Mouse (Mus musculus) embryonic facial prominence, embryonic 14.5 days (tissue): ENCODE measurements around the gene Rhov. TPM values are rescaled to one million over a fixed set of nuclear protein-coding genes. Genes with fewer than 3 reads are reported as not detected.

ENCODE experiments used
- ATAC-seq: fragments of 200-750 bp; cut with Nextera tagmentation; 2 replicates; pipeline ENCODE4 v1.8.0; 2017; ENCODE audit warnings: low read depth, moderate number of reproducible peaks, moderate TSS enrichment
- DNase-seq: peaks from one replicate; pipeline ENCODE4 v3.0.0-alpha.2; 2015; ENCODE audit warnings: low spot score
- H3K27ac ChIP-seq: fragments of 300-500 bp; sonication (generic); replicated peaks from 2 replicates; pipeline ENCODE4 v1.5.1; 2014; ENCODE audit warnings: low read depth, mild to moderate bottlenecking, low read length, moderate library complexity
- H3K27me3 ChIP-seq: fragments of 300-500 bp; sonication (generic); replicated peaks from 2 replicates; pipeline ENCODE4 v1.6.1; 2014; ENCODE audit warnings: low read length; ENCODE audit not compliant: control insufficient read depth, insufficient read depth
- H3K36me3 ChIP-seq: fragments of 300-500 bp; sonication (generic); 2 replicates; pipeline ENCODE4 v1.6.1; 2014; ENCODE audit warnings: low read length, mixed read lengths; ENCODE audit not compliant: control insufficient read depth, insufficient read depth
- H3K4me1 ChIP-seq: fragments of 300-500 bp; sonication (generic); 2 replicates; pipeline ENCODE4 v1.6.1; 2014; ENCODE audit warnings: antibody characterized with exemption, low read length; ENCODE audit not compliant: control insufficient read depth, insufficient read depth
- H3K4me2 ChIP-seq: fragments of 300-500 bp; sonication (generic); 2 replicates; pipeline ENCODE4 v1.6.1; 2014; ENCODE audit warnings: low read depth, mild to moderate bottlenecking, low read length, moderate library complexity, mixed read lengths
- H3K4me3 ChIP-seq: fragments of 300-500 bp; sonication (generic); 2 replicates; pipeline ENCODE4 v1.5.1; 2014; ENCODE audit warnings: low read depth, mild to moderate bottlenecking, low read length
- H3K9ac ChIP-seq: fragments of 300-500 bp; sonication (generic); 2 replicates; pipeline ENCODE4 v1.6.1; 2014; ENCODE audit warnings: low read depth, mild to moderate bottlenecking, low read length, moderate library complexity, mixed read lengths
- H3K9me3 ChIP-seq: fragments of 300-500 bp; sonication (generic); 2 replicates; pipeline ENCODE4 v1.6.1; 2016; ENCODE audit warnings: low read length; ENCODE audit not compliant: control insufficient read depth
- WGBS: fragments of 180-500 bp; shearing (Covaris S2); extraction: QIAGEN DNeasy Blood & Tissue Kit; methylation state at CpG from one replicate; pipeline ENCODE4 v1.1.7; 2014; 5-methylcytosine and 5-hydroxymethylcytosine counted together
- polyA plus RNA-seq: library from polyadenylated mRNA; unstranded; fragments of >200 nt; fragmentation: Nextera tagmentation; extraction: Ambion mirVana; gene quantifications from 2 replicates; pipeline ENCODE4 v1.2.1, GENCODE M21; 2014

Rhov gene
- polyA plus RNA-seq, 1 experiment from 2014 or later, result 10.4 TPM

DNA sequence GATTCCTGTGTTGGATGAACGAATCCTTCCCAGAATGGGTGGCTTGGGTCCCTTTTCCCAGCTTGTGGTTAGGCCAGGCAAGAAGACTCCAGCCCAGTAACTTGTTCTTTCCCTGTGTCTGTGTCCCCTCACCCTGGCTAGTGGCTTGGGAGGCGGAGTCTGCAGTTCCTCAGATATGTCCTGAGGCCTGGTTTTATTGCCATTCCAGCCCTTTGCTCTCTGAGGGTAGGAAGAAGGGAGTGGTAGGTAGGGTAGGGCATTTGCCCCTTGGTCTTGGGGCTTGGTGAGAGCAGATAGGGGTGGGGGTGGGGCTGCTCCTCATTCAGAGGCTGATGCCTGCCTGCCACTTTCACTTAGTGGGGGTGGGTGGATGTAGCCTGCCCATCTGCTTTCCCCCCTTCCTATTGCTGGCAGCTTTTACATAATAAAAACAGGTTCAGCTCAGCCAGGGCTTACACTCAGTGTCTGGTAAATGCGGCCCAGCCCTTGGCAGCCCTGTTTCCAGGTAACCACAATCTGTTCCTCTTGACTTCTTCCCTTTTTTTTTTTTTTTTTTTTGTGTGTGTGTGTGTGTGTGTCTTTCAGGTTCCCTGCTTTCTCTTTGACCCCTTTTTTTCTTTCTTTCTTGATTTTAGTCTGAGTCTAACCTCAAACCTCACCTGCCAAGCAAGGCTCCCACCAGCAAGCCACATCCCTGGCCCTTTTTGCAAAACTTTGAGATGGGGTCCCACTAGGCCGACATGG is 30.8 kb downstream of the Rhov start:
- no peak for DNase-seq
- H3K27me3 ChIP-seq, result peaks cover 46% of the 10 kb centered on the region
- 68% methylated on average over 4 of the region's 4 CpGs for WGBS
- no peaks in the 10 kb centered on the region for H3K4me1 ChIP-seq
- H3K4me2 ChIP-seq, result no peak overlapping the region
- H3K9ac ChIP-seq, result no peak overlapping the region
- no peak overlapping the region for H3K27ac ChIP-seq
- ATAC-seq, result no peak
- H3K9me3 ChIP-seq, result no peaks in the 10 kb centered on the region
- no peaks in the 10 kb centered on the region for H3K36me3 ChIP-seq
- H3K4me3 ChIP-seq, result no peak overlapping the region

DNA sequence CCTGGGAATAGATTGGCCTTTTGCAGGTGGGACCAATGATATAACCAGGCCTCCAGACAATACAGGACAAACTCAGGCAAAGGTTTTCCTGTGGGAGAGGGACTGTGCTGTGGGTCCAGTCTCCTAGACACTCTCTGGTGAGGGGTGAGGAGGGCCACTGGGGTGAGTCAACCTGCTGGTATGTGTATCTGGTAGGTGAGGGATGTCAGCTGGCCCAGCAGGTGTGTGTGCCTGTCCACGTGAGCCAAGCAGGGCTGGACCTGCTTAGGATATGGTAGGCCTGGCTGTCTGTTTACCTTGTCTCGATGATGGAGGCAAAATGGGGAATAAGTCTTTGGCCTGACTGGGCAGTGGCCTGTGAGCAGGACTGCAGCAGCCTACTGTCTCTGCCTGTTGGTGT is 32.4 kb downstream of the Rhov start:
- DNase-seq (no peak), ATAC-seq (no peak)
- Histone ChIP-seq H3K9ac (no peak overlapping the region; the same call in 1 of the 2 replicates), H3K9me3 (no peaks in the 10 kb centered on the region), H3K36me3 (no peaks in the 10 kb centered on the region), H3K27me3 (peaks cover 53% of the 10 kb centered on the region), H3K27ac (no peak overlapping the region), H3K4me3 (peak overlapping the region; percentile 50), H3K4me1 (no peaks in the 10 kb centered on the region), H3K4me2 (peak overlapping the region; percentile 81)
- WGBS, result 60% methylated on average over 2 of the region's 2 CpGs

DNA sequence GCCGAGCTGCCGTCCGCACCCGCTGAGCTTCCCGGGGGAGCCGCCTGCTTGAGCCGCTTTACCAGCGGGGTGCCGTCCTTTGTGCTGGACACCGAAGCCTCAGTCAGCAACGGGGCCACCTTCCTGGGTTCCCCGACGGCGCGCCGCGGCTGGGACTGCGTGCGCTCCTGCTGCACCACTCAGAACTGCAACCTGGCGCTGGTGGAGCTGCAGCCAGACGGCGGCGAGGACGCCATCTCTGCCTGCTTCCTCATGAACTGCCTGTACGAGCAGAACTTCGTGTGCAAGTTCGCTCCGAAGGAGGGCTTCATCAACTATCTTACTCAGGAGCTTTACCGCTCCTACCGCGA is 33.2 kb downstream of the Rhov start:
- Histone ChIP-seq H3K36me3 (no peaks in the 10 kb centered on the region), H3K4me3 (peak overlapping the region; percentile 50), H3K4me2 (peak overlapping the region; percentile 81), H3K9me3 (no peaks in the 10 kb centered on the region), H3K9ac (peak overlapping the region; percentile 58), H3K4me1 (no peaks in the 10 kb centered on the region), H3K27ac (0 out of 2 replicates have a peak overlapping the region, but pooled peaks have one; percentile 10), H3K27me3 (peaks cover 53% of the 10 kb centered on the region)
- 2% methylated on average over 22 of the region's 31 CpGs for WGBS
- peak; percentile 14 for DNase-seq
- ATAC-seq, result peak; percentile 26; the same call in 1 of the 2 replicates

- H3K9me3 ChIP-seq, result no peaks in the 10 kb centered on the region
- 0 out of 2 replicates have a peak within 1 kb of the TSS, but pooled peaks have one; percentile 10 for H3K27ac ChIP-seq
- WGBS, result under 1% methylated on average over 28 of the region's 73 CpGs
- DNase-seq, result peak; percentile 53
- peak within 1 kb of the TSS; percentile 58 for H3K9ac ChIP-seq
- no peaks in the 10 kb centered on the region for H3K4me1 ChIP-seq
- H3K36me3 ChIP-seq, result no peaks in the 10 kb centered on the region
- peak; percentile 71 for ATAC-seq
- H3K4me2 ChIP-seq, result peak within 1 kb of the TSS; percentile 81
- H3K4me3 ChIP-seq, result peak within 1 kb of the TSS; percentile 50
- peaks cover 53% of the 10 kb centered on the region for H3K27me3 ChIP-seq
Observed at GRCm38 (mm10) chr2:119237210-119237870, 33.7 kb downstream of the Rhov start, which contains the start of gene Spint1. Gene Spint1, plus strand, starts transcription at chr2:119237362.

GRCm38 (mm10) chr2:119236682-119237209 is 34.3 kb downstream of the Rhov start:
- Histone ChIP-seq H3K27ac (no peak overlapping the region), H3K9ac (peak overlapping the region; percentile 58), H3K9me3 (no peaks in the 10 kb centered on the region), H3K36me3 (no peaks in the 10 kb centered on the region), H3K4me2 (peak overlapping the region; percentile 81), H3K27me3 (peaks cover 53% of the 10 kb centered on the region), H3K4me1 (no peaks in the 10 kb centered on the region), H3K4me3 (peak overlapping the region; percentile 50)
- WGBS, result 8% methylated on average over 15 of the region's 25 CpGs
- ATAC-seq, result 0 out of 2 replicates have a peak, but pooled peaks have one; percentile 19
- DNase-seq, result no peak

- Histone ChIP-seq H3K9ac (no peak within 1 kb of the TSS), H3K4me1 (no peaks in the 10 kb centered on the region), H3K4me2 (no peak within 1 kb of the TSS), H3K27me3 (0 out of 2 replicates have a peak, but pooled peaks cover 6% of the 10 kb centered on the region), H3K4me3 (no peak within 1 kb of the TSS), H3K27ac (no peak within 1 kb of the TSS), H3K36me3 (no peaks in the 10 kb centered on the region), H3K9me3 (no peaks in the 10 kb centered on the region)
- ATAC-seq (no peak), DNase-seq (no peak)
- whole genome bisulfite sequencing, result 67% methylated on average over 6 of the region's 6 CpGs
Observed at GRCm38 (mm10) chr2:119229775-119230704, 41.0 kb downstream of the Rhov start, which contains the start of gene Ppp1r14d. Gene Ppp1r14d, minus strand, starts transcription at chr2:119229906.
